ENCODE assay signal across 20 mouse cellular contexts in the genomic region with DNA sequence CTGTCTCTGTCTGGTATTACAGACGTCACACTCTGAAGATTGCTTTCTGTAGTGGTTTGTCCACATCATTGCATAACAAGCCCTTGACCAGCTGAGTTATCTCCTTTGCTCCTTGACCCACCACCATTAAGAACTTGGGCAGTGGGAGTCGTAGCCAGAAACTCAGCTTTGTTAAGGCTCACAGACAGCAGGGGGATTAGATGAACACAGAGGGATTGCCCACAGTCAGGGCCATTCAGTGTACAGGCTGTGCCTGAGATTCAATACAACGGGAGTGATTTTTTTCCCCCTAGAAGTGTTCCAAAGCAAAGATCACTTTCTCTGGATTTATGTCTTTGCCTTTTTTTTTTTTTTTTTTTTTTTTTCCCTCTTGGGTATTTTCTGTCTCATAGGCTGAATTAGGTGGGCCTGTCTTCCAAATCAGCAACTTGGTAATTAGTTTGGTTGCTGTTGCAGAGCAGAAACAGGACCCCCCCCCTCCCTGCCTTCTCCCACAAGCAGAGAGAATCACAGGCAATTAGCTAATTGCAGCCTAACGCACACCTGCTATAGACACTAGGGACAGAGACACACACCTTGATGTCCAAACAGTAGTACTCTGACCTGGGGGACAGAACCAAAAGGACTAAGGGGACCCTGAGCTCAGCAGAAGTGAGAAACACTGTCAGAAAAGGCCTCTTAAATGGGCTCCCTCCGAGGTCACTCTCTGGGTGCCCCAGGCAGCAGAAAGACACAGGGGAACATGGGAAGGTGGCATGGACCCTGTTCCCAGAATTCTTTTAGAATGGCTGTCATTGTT.
DNase-seq lines count a peak whose midpoint lies in the region; ATAC-seq lines count a peak whose summit lies in the region.
"Had no signal": no experiment of that assay in that cellular context is flagged by ENCODE, and none has a peak within 500 bp of the region (broad histone marks: within the 10 kb centered on the region; RNA-seq: fewer than 3 reads in every experiment).

No protein-coding gene starts in this region.

- peak; percentile 61 for DNase-seq in heart, adult 11 months
- DNase-seq in heart, embryonic 10.5 days (ENCODE audit: low spot score), result no peak
- peak; percentile 29 for DNase-seq in retina, postnatal 1 day
- DNase-seq in retina, embryonic 14.5 days (ENCODE audit: low spot score), result no peak
- no peak for DNase-seq in adrenal gland, adult 2 months
- DNase-seq in layer of hippocampus, postnatal 25 days (ENCODE audit: extremely low spot score in 1 of 2, low spot score in 1 of 2), result no peak
- DNase-seq: adrenal gland, postnatal 25 days; cerebellum, adult 8-10 months; gastrocnemius, postnatal 14 days; heart, postnatal 10 days; spleen, adult 18-20 months; thymus, adult 2 months had no signal

- no peaks in the 10 kb centered on the region for H3K9me3 ChIP-seq in heart, embryonic 10.5 days
- no peaks in the 10 kb centered on the region for H3K9me3 ChIP-seq in hindbrain, embryonic 16.5 days (ENCODE audit: control insufficient read depth, low read length)
- H3K9me3 ChIP-seq: embryonic facial prominence, embryonic 13.5 days; kidney, embryonic 15.5 days; liver, embryonic 12.5 days; lung, embryonic 15.5 days; stomach, embryonic 15.5 days had no signal

- H3K4me2 ChIP-seq in hindbrain, embryonic 16.5 days (ENCODE audit: low read length), result peak overlapping the region; percentile 24
- H3K4me2 ChIP-seq: embryonic facial prominence, embryonic 13.5 days; kidney, embryonic 15.5 days; liver, embryonic 12.5 days; lung, embryonic 15.5 days; stomach, embryonic 15.5 days had no signal

- WGBS in heart, embryonic 10.5 days, result 55% methylated on average over 5 of the region's 5 CpGs
- 29% methylated on average over 5 of the region's 5 CpGs for WGBS in hindbrain, embryonic 16.5 days

- H3K4me3 ChIP-seq in heart, embryonic 10.5 days, result no peak overlapping the region
- no peak overlapping the region for H3K4me3 ChIP-seq in hindbrain, embryonic 16.5 days (ENCODE audit: low read length)
- H3K4me3 ChIP-seq: embryonic facial prominence, embryonic 13.5 days; kidney, embryonic 15.5 days; liver, embryonic 12.5 days; lung, embryonic 15.5 days; stomach, embryonic 15.5 days had no signal

- peaks cover 9% of the 10 kb centered on the region for H3K27me3 ChIP-seq in heart, embryonic 10.5 days (ENCODE audit: insufficient read depth, poor library complexity, severe bottlenecking)
- H3K27me3 ChIP-seq in hindbrain, embryonic 16.5 days (replicated peaks; ENCODE audit: control insufficient read depth, insufficient read depth, low read length), result no peaks in the 10 kb centered on the region
- H3K27me3 ChIP-seq: kidney, embryonic 15.5 days; liver, embryonic 12.5 days; stomach, embryonic 15.5 days had no signal

- ATAC-seq in hindbrain, embryonic 16.5 days, result no peak
- no peak for ATAC-seq in frontal cortex, adult (ENCODE audit: low TSS enrichment)
- ATAC-seq: inflammation-experienced regulatory T-cells, adult 6 months; liver, embryonic 12.5 days had no signal

- no peaks in the 10 kb centered on the region for H3K4me1 ChIP-seq in heart, embryonic 10.5 days
- H3K4me1 ChIP-seq in hindbrain, embryonic 16.5 days (ENCODE audit: control insufficient read depth, insufficient read depth, low read depth, low read length), result peaks cover 3% of the 10 kb centered on the region; the same call in 1 of the 2 replicates
- H3K4me1 ChIP-seq: embryonic facial prominence, embryonic 13.5 days; kidney, embryonic 15.5 days; liver, embryonic 12.5 days; lung, embryonic 15.5 days; stomach, embryonic 15.5 days had no signal

- no peak overlapping the region for H3K27ac ChIP-seq in heart, embryonic 10.5 days
- no peak overlapping the region for H3K27ac ChIP-seq in hindbrain, embryonic 16.5 days (ENCODE audit: low read depth, low read length)
- H3K27ac ChIP-seq: embryonic facial prominence, embryonic 13.5 days; kidney, embryonic 15.5 days; liver, embryonic 12.5 days; lung, embryonic 15.5 days; stomach, embryonic 15.5 days had no signal

- H3K36me3 ChIP-seq in heart, embryonic 10.5 days, result no peaks in the 10 kb centered on the region
- no peaks in the 10 kb centered on the region for H3K36me3 ChIP-seq in hindbrain, embryonic 16.5 days (ENCODE audit: control insufficient read depth, insufficient read depth, low read length)
- H3K36me3 ChIP-seq: embryonic facial prominence, embryonic 13.5 days; kidney, embryonic 15.5 days; liver, embryonic 12.5 days; lung, embryonic 15.5 days; stomach, embryonic 15.5 days had no signal

- H3K9ac ChIP-seq in hindbrain, embryonic 16.5 days (ENCODE audit: low read depth, low read length), result no peak overlapping the region
- H3K9ac ChIP-seq: embryonic facial prominence, embryonic 13.5 days; kidney, embryonic 15.5 days; liver, embryonic 12.5 days; lung, embryonic 15.5 days; stomach, embryonic 15.5 days had no signal

Comparison
In these comparisons a context has a peak if more than half of its experiments do, and no peak if none do; other contexts are left out.
1. DNase-seq: peak in heart, adult 11 months (single experiment) and retina, postnatal 1 day (single experiment); none in heart, embryonic 10.5 days (single experiment), retina, embryonic 14.5 days (single experiment), adrenal gland, adult 2 months (single experiment) and layer of hippocampus, postnatal 25 days (0 of 2).